Mouse (Mus musculus): ENCODE results near the gene Trappc3l.

DNA sequence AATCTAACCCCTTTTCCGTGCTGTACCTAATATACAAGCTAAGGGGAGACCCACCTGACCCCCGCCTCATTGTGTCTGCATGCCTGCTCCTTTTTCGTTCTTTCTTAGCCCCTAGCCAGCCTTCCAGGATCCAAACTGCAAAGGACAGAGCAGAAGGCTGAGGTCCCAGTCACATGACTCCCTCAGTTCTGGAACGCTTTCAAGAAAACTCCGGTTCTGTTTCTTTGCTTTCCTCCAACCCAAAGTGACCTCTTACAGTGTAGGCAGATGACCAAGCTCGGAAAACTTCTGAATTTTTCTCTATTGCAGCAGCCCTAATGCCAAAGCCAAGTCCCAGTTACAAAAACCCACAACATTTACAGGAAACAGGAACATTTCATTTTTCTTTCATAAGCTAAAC lies 91.0 kb downstream of the Trappc3l start:
- no peak for TF ChIP-seq CTCF (IDR thresholded peaks at IDR 0.05; ENCODE audit: borderline replicate concordance, extremely low read depth, insufficient read depth, insufficient read length)
- no peak for TF ChIP-seq POLR2A (IDR thresholded peaks at IDR 0.05; ENCODE audit: borderline replicate concordance, extremely low read depth, insufficient read depth, insufficient read length, poor library complexity, severe bottlenecking)
